Mouse (Mus musculus) kidney, embryonic 14.5 days (tissue): ENCODE results near the gene Dhcr24. TPM values are rescaled to one million over a fixed set of nuclear protein-coding genes. Genes with fewer than 3 reads are reported as not detected.

Experiments
- ATAC-seq: fragments of 200-750 bp; cut with Nextera tagmentation; 2 replicates; pipeline ENCODE4 v1.8.0; 2017; ENCODE audit warnings: moderate number of reproducible peaks, mild to moderate bottlenecking, moderate TSS enrichment, moderate library complexity; ENCODE audit not compliant: low FRiP score, low TSS enrichment
- H3K27ac ChIP-seq: fragments of 300-500 bp; sonication (generic); 2 replicates; pipeline ENCODE4 v1.5.1; 2014; ENCODE audit warnings: low read depth, mild to moderate bottlenecking, low read length, moderate library complexity, mixed read lengths
- H3K27me3 ChIP-seq: fragments of 300-500 bp; sonication (generic); 2 replicates; pipeline ENCODE4 v1.6.1; 2014; ENCODE audit warnings: mild to moderate bottlenecking, low read length; ENCODE audit not compliant: control insufficient read depth, insufficient read depth
- H3K36me3 ChIP-seq: fragments of 300-500 bp; sonication (generic); 2 replicates; pipeline ENCODE4 v1.6.1; 2014; ENCODE audit warnings: low read length, mixed read lengths; ENCODE audit not compliant: control insufficient read depth, insufficient read depth
- H3K4me1 ChIP-seq: fragments of 300-500 bp; sonication (generic); 2 replicates; pipeline ENCODE4 v1.6.1; 2014; ENCODE audit warnings: low read length, mixed read lengths; ENCODE audit not compliant: control insufficient read depth, insufficient read depth
- H3K4me2 ChIP-seq: fragments of 300-500 bp; sonication (generic); replicated peaks from 2 replicates; pipeline ENCODE4 v1.6.1; 2014; ENCODE audit warnings: low read depth, mild to moderate bottlenecking, low read length
- H3K4me3 ChIP-seq: fragments of 300-500 bp; sonication (generic); 2 replicates; pipeline ENCODE4 v1.5.1; 2014; ENCODE audit warnings: mild to moderate bottlenecking, low read length
- H3K9ac ChIP-seq: fragments of 300-500 bp; sonication (generic); 2 replicates; pipeline ENCODE4 v1.6.1; 2014; ENCODE audit warnings: low read depth, mild to moderate bottlenecking, low read length, moderate library complexity
- H3K9me3 ChIP-seq: fragments of 300-500 bp; sonication (generic); 2 replicates; pipeline ENCODE4 v1.6.1; 2016; ENCODE audit warnings: low read length; ENCODE audit not compliant: control insufficient read depth
- WGBS: fragments of 180-500 bp; shearing (Covaris S2); extraction: QIAGEN DNeasy Blood & Tissue Kit; methylation state at CpG from one replicate; pipeline ENCODE4 v1.1.7; 2014; 5-methylcytosine and 5-hydroxymethylcytosine counted together
- polyA plus RNA-seq: library from polyadenylated mRNA; unstranded; fragments of >200 nt; fragmentation: Nextera tagmentation; extraction: Ambion mirVana; gene quantifications from 2 replicates; pipeline ENCODE4 v1.2.1, GENCODE M21; 2014

Dhcr24 gene
- polyA plus RNA-seq, 1 experiment from 2014 or later, result 29.5 TPM

GRCm38 (mm10) chr4:106590871-106591270, 30.0 kb downstream of the Dhcr24 start:
- Histone ChIP-seq H3K27me3 (no peaks in the 10 kb centered on the region), H3K36me3 (peaks cover 39% of the 10 kb centered on the region), H3K4me3 (no peak overlapping the region), H3K9me3 (no peaks in the 10 kb centered on the region), H3K4me2 (no peak overlapping the region), H3K9ac (no peak overlapping the region), H3K4me1 (no peaks in the 10 kb centered on the region), H3K27ac (no peak overlapping the region)
- WGBS, result 85% methylated on average over 9 of the region's 9 CpGs
- no peak for ATAC-seq

GRCm38 (mm10) chr4:106593636-106594035, 32.8 kb downstream of the Dhcr24 start:
- no peak for ATAC-seq
- H3K4me3 ChIP-seq, result no peak overlapping the region
- no peaks in the 10 kb centered on the region for H3K4me1 ChIP-seq
- no peaks in the 10 kb centered on the region for H3K9me3 ChIP-seq
- H3K27me3 ChIP-seq, result no peaks in the 10 kb centered on the region
- no peak overlapping the region for H3K4me2 ChIP-seq
- no peak overlapping the region for H3K27ac ChIP-seq
- H3K36me3 ChIP-seq, result peaks cover 14% of the 10 kb centered on the region; the same call in 1 of the 2 replicates
- no peak overlapping the region for H3K9ac ChIP-seq
- 62% methylated on average over 7 of the region's 7 CpGs for WGBS

GRCm38 (mm10) chr4:106596200-106596599, 35.4 kb downstream of the Dhcr24 start:
- WGBS, result 72% methylated on average over 3 of the region's 3 CpGs
- ATAC-seq, result no peak
- no peaks in the 10 kb centered on the region for H3K36me3 ChIP-seq
- H3K4me3 ChIP-seq, result no peak overlapping the region
- H3K27ac ChIP-seq, result no peak overlapping the region
- H3K4me2 ChIP-seq, result no peak overlapping the region
- H3K27me3 ChIP-seq, result no peaks in the 10 kb centered on the region
- H3K9ac ChIP-seq, result no peak overlapping the region
- H3K4me1 ChIP-seq, result no peaks in the 10 kb centered on the region
- no peaks in the 10 kb centered on the region; the same call in 1 of the 2 replicates for H3K9me3 ChIP-seq

- Histone ChIP-seq H3K27ac (no peak overlapping the region), H3K9ac (no peak overlapping the region), H3K27me3 (no peaks in the 10 kb centered on the region), H3K36me3 (no peaks in the 10 kb centered on the region), H3K4me2 (no peak overlapping the region), H3K4me3 (no peak overlapping the region), H3K4me1 (no peaks in the 10 kb centered on the region), H3K9me3 (no peaks in the 10 kb centered on the region; the same call in 1 of the 2 replicates)
- 83% methylated on average over 9 of the region's 9 CpGs for WGBS
- ATAC-seq, result no peak
These were observed 36.2 kb downstream of the Dhcr24 start for GRCm38 (mm10) chr4:106597055-106597454.

- H3K9me3 ChIP-seq, result no peaks in the 10 kb centered on the region; the same call in 1 of the 2 replicates
- H3K36me3 ChIP-seq, result no peaks in the 10 kb centered on the region
- no peak overlapping the region for H3K27ac ChIP-seq
- no peak for ATAC-seq
- no peak overlapping the region for H3K9ac ChIP-seq
- no peak overlapping the region for H3K4me3 ChIP-seq
- 89% methylated on average over 4 of the region's 4 CpGs for WGBS
- no peak overlapping the region for H3K4me2 ChIP-seq
- no peaks in the 10 kb centered on the region for H3K4me1 ChIP-seq
- no peaks in the 10 kb centered on the region for H3K27me3 ChIP-seq
These were observed 36.9 kb downstream of the Dhcr24 start for GRCm38 (mm10) chr4:106597741-106598140.

GRCm38 (mm10) chr4:106599415-106599814, 38.6 kb downstream of the Dhcr24 start:
- no peak overlapping the region for H3K27ac ChIP-seq
- ATAC-seq, result no peak
- no peaks in the 10 kb centered on the region for H3K4me1 ChIP-seq
- no peak overlapping the region for H3K4me2 ChIP-seq
- no peak overlapping the region for H3K4me3 ChIP-seq
- no peaks in the 10 kb centered on the region; the same call in 1 of the 2 replicates for H3K9me3 ChIP-seq
- WGBS, result 60% methylated on average over 1 of the region's 1 CpGs
- no peak overlapping the region for H3K9ac ChIP-seq
- H3K27me3 ChIP-seq, result no peaks in the 10 kb centered on the region
- no peaks in the 10 kb centered on the region for H3K36me3 ChIP-seq

GRCm38 (mm10) chr4:106600770-106601169, 39.9 kb downstream of the Dhcr24 start:
- no peaks in the 10 kb centered on the region for H3K27me3 ChIP-seq
- H3K4me1 ChIP-seq, result no peaks in the 10 kb centered on the region
- no peak overlapping the region for H3K27ac ChIP-seq
- H3K4me3 ChIP-seq, result no peak overlapping the region
- 57% methylated on average over 4 of the region's 4 CpGs for WGBS
- ATAC-seq, result no peak
- no peaks in the 10 kb centered on the region; the same call in 1 of the 2 replicates for H3K9me3 ChIP-seq
- no peaks in the 10 kb centered on the region for H3K36me3 ChIP-seq
- H3K4me2 ChIP-seq, result no peak overlapping the region
- no peak overlapping the region for H3K9ac ChIP-seq

GRCm38 (mm10) chr4:106606639-106607554, 46.1 kb downstream of the Dhcr24 start:
- Histone ChIP-seq H3K27me3 (no peaks in the 10 kb centered on the region), H3K27ac (no peak overlapping the region), H3K4me3 (no peak overlapping the region), H3K4me2 (peak overlapping the region; percentile 24; the same call in 1 of the 2 replicates), H3K36me3 (no peaks in the 10 kb centered on the region), H3K4me1 (no peaks in the 10 kb centered on the region), H3K9me3 (no peaks in the 10 kb centered on the region), H3K9ac (peak overlapping the region; percentile 28; the same call in 1 of the 2 replicates)
- 38% methylated on average over 18 of the region's 18 CpGs for WGBS
- peak; percentile 92 for ATAC-seq

GRCm38 (mm10) chr4:106607905-106608304, 47.1 kb downstream of the Dhcr24 start:
- no peak for ATAC-seq
- 95% methylated on average over 1 of the region's 1 CpGs for WGBS
- no peak overlapping the region for H3K4me3 ChIP-seq
- no peak overlapping the region for H3K27ac ChIP-seq
- no peak overlapping the region for H3K9ac ChIP-seq
- H3K36me3 ChIP-seq, result no peaks in the 10 kb centered on the region
- H3K4me1 ChIP-seq, result no peaks in the 10 kb centered on the region
- H3K4me2 ChIP-seq, result no peak overlapping the region
- H3K27me3 ChIP-seq, result no peaks in the 10 kb centered on the region
- H3K9me3 ChIP-seq, result no peaks in the 10 kb centered on the region
